Mouse (Mus musculus): Measurements from ENCODE around the gene Pola1.

The Pola1 gene

DNA sequence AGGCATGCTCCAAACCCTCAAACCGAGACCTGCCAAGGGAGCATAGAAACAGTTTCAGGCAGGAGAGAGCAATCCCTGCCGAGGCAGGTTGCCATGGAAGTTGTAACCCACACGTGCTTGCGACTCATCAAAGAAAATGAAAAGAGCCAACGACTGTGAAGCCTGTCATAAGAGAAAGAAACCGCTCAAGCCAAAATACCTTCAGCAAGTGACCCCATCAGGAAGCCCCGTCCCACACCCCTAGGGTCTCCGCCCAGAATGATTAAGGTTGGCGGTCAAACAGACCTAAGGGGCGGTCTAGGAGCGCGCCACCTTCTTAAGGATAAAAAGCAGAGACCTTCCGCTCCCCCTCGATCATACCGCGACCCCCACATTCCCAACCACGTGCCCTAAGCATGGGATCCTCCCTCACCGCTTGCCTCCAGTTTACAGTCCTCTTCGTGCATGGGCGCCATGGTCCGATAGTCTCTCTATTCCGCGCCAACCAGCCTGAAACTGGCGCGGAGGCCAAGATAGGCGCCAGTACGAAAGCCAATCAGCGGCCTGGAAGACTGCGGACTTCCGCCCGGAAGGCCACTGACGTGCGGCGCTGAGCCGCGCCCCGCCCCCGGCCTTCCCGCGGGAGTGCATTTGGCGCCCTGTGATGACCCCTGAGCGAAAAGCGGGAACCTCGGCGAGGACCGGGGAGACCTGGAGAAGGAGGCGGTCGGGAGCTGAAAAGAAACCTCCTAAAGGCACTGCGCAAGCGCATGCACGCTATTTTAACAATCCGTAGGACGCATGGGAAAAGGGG, at the start of gene Pola1:
TSS of gene Pola1 (minus strand) at position 499 of the 793 bp plus-strand sequence.
- 3% methylated on average over 53 of the region's 53 CpGs for WGBS

DNA sequence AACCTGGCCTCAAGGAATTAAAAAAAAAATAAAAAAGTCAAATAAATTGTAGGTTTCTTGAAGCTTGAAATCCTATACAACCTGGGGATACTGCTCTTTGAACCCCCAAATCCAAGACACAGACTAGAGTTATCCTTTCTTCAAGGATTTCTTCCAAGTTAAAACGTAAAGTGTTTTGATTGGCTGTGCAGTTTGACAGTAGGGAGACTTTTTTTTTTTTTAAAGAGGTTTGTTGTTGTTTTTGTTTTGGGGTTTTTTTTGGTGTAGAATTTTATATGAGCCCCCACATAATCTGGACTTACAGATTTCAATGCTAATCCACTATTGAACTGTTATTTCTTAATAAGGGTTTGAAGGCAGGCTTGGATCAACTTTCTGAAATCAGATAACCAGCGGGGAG, 44.3 kb upstream of the Pola1 start:
- WGBS, result 52% methylated on average over 2 of the region's 2 CpGs

DNA sequence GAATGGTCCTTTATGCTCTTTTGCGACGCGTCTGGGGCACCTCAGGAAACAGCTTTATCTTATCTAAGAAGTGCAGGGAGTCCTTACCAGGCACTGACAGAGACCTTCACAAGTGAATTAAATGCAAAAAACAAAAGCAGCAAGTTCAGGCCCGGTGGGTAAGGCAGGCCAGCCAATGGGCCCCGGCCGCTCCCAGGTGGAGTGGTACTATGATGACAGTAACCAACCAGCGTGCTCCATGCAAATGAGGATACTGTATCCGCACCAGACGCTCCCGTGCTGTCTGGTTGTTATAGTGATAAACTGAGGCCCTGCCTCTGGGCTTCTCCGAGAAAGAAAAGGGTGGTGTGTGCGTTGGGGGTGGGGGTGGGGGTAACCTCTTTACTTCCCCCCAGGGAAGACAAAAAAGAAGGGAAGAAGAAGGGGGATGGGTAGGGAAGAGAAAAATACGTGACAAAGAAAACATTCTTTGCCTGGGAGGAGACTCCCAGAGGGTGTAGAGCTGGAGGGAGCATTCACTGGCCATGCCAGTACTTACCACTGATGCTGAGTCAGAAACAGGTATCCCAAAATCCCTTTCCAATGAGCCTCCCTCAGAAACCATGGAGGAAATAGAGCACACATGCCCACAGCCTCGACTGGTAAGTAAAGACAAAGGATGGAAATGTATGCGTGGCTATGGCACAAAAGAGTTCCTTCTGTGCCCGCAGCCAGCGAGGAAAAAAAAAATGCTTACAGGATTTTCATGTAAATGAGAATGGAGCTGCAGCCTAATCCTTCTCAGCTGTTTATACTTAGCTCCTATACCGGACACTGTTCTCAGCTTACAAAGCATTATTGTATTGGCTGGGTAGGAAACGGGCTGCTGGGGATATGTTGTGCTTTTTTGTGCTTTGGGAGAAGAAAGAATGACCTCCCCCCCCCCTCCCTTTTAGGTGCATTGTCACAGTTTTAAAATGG, 43.2 kb upstream of the Pola1 start:
- 7% methylated on average over 19 of the region's 19 CpGs for WGBS

DNA sequence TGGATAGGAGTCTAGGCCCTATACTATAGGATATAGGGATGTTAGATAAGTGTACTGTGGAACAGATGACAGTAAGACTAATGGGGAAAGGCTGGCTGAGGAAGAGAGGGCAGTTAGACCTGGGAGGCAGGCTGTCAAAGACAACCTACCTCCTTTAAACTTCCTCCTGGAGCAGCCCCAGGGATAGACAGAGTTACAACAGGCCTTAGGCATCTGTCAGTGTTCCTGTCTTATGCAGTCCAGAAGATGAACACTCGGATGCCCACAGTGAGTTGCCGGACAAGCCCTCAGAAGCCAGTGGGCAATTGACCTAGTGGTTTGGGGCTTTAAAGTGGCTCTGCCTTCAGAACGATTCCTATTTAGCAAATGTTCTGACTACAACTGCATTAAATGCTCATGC, 42.5 kb upstream of the Pola1 start:
- 31% methylated on average over 3 of the region's 3 CpGs for WGBS

DNA sequence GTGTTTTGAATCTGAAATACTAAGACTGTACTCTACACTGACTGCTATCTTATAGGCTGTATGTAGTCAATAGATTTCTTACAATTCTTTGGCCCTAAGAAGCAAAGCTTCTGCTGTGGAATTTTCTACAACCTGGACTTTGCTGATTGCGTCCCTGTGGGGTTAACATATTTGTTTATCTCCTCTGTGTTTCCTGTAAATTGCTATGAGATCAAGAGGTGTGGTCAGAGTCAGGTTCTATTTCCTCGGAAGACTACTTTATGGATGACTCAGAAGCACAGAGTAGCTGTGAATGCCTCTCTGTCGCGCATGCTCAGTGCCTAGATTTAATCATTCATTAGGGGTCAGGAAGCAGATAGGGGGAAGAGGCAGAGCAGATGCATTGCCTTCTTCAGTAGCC, 32.8 kb upstream of the Pola1 start:
- WGBS, result 72% methylated on average over 4 of the region's 4 CpGs

DNA sequence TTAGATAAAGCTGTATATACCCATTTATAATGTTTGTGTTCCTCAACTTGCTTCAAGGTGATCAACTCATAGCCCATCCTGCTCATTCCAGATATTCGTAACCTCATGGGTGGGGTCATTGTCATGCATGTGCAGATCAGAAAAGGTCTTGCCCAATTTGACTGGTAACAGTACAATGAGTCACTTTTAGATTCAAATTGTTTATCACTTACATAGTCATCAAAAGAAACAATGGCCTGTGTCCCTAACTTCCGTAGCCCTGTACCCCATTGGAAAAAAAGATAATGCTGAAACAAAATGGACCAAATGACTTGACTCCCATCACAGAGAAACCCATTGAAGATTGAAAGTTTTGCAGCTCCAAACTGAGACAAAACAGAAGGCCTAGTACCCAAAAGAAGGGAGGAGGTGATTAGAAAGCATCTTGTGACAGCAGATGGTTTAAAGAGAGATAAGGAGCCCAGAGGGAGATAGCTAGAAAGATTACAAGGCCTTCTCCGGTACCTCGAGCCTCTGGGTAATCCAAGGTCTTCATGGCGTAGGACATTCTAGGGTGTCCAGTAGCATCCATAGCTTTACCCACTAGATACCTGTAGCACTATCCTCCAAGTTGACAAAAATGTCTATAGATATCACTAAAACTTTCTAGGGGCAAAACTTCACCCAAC, 32.1 kb upstream of the Pola1 start:
- WGBS, result 93% methylated on average over 5 of the region's 5 CpGs

DNA sequence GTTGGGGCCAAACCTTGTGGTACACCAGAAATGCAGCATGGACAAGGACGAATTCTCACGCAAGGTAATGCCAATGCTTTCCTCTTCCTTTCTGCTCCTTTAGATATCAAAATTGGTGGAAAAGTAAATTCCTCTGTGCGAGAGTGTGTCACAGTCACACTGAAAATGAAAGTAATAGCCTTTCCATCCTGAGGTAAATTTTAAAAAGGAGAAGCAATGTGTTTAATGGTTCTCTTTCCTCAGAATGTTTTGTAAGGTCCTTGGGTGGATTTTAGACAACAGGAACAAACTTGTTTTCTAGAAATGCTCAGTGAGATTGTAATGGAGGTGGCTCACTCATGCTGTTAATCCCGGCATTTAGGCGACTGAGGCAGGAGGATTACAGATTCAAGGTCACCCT, 23.2 kb upstream of the Pola1 start:
- 80% methylated on average over 5 of the region's 5 CpGs for WGBS

DNA sequence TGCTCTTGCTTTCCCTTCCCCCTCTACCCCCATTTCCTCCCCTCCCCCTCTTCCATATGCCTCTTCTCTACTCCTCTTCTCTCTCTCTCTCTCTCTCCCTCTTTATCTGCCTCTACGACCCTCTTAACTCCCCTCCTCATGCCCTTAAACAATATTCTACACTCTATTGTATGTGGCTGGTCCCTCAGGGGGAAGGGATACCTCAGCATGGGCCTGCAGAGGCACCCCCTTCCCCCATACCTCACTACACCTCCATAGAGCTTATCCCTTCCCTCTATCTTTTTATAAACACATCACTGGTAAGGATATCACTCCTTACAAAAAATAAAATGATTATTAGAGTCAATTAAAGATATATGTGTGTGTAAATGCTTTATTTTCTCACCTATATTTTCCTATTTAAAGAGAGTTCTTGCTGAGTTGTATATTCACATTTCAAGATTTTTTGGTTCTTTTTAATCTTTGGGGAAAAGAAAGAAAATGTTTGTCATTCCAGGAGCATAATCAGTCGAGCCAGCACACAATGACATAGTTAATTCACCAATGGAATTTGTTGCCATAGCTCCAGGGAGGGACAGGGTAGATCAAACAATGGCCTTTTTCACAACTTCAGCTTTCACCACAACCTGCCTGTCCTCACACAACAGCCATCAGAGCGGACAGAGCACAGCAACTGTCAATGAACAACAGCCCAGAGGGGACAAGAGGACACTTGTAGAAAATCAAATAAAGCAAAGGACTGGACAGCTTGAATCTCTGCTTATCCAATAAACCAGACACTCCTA, 22.5 kb upstream of the Pola1 start, which contains the start of gene Pcyt1b:
TSS of gene Pcyt1b (plus strand) at position 646 of the 785 bp plus-strand sequence.
- WGBS, result 52% methylated on average over 3 of the region's 3 CpGs

DNA sequence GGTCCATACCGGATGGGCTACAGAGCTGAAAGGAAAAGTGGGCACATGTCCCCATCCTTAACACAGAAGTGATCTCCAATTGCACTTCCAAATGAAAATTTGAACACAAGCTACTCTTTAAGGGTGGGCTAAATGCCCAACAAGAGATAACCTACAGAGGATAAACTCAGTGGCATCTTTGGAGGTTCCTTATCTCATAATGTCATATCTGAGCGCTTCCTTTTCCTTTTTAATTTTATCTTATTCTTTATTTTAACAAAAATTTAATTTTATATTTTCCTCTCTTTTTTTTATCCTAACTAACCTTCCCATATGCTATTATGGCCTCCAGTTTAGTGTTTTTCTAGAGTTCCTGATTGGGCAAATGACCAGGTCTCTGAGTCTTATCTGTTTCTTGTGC, 18.8 kb upstream of the Pola1 start:
- 97% methylated on average over 2 of the region's 2 CpGs for WGBS

DNA sequence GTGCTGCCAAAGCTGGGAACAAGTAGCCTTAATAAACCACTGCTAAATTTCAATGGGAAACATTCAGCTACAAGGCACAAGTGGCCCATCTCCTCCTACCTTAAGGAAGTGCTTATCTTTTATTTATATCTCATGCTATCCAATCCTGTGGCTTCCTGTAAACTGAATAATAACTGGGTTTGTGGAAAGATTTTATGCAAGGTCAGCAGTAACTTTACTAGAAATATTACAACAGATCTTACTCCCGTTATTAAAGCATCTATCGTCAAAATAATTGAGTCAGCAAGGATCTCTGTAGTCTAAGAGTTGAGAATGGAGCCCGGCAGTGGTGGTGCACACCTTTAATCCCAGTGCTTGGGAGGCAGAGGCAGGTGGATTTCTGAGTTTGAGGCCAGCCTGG, 11.6 kb upstream of the Pola1 start:
- WGBS, result 89% methylated on average over 3 of the region's 3 CpGs

DNA sequence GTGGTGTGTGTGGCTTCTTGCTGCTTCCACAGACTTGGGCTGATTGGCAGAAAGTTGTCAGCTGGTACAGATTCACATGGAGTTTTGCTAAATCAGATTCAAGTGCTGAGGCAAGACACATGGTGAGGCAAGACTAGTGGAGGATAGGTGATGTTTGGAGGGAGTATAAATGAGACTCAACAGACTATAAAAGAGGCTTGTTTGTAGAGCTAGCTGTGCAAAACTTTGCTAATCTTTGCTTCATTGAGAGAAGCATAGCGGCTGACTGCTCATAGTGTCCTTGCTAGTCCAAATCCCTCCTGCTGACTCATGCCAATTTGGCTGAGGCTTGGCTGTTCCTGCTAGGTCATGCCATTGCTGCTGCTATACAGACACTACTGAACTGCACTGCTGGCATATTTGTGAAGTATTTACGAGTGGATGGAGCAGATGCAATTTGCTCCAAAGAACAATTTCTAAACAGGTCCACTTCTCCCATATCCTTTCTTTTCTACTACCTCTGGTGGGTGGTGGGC, 3.0 kb upstream of the Pola1 start:
- WGBS, result 61% methylated on average over 2 of the region's 2 CpGs

DNA sequence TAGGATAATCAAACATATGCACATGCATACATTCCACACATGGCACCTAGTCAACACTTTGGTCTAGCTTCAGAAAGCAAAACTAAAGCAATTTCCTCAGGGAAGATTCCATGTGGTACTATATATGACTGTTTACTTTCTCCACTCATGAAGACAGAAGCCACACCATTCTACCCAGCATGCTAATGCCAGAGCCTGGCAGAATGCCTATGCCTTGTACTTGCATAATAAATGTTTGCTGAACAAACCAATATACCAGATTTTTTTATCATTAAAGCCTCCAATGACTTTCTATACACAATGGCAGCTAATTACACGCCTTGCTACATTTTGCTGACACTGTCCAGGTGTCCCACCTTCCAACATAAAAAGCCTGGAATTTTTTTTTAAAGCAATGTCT, 1.7 kb downstream of the Pola1 start:
- 46% methylated on average over 1 of the region's 1 CpGs for WGBS

DNA sequence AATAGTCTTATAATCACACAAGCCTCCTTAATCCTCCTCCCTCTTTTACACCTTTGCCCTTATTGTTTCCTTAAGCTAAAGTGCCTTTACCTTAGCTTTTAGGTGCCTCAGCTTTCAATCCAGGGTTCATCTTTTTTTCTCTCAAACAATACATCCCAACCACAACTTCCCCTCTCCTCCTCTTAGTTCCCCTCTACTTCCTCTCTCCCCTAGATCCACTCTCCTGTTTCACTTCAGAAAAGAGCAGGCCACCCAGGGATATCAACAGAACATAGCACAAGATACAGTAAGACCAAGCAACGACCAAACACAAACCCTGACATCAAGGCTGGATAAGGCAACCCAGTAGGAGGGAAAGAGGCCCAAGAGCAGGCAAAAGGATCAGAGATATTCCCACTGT, 29.7 kb downstream of the Pola1 start:
- WGBS, result 74% methylated on average over 1 of the region's 1 CpGs

DNA sequence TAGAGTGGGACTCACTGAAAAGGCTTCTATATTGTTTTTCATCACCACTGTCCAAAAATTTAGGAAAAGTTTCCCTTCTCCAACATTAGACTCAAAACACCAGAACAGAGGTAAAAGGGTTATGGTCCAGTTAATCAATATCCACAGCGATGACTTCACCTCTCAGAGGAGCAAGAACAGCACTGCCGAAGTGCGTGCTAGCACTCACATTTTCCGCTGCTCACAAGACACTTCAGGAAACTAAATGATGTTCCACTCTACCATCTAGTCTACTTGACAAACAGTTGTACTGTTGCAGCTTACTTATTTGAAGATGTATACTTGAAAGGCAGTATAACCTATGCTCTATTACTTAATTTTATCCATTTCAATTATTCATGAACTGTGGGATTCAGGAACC, 37.7 kb downstream of the Pola1 start:
- WGBS, result 99% methylated on average over 4 of the region's 4 CpGs

DNA sequence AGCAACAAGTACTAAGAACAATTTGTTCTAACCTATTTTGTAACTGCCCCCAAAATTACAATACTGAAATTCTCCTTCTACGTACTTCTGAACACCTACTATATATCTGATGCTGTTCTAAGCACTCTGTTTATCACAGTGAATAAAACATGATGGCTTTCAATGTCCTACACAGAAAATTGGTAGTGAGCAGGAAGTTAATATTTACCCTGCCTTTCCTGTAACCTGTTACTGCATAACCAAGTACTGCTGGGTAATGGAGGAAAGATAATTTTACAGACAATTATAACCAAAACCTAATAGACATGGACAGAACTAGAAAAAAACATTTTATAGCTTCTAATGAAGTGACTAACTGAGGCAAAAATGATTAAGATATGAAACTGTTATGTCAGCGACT, 51.0 kb downstream of the Pola1 start:
- 88% methylated on average over 2 of the region's 2 CpGs for WGBS

DNA sequence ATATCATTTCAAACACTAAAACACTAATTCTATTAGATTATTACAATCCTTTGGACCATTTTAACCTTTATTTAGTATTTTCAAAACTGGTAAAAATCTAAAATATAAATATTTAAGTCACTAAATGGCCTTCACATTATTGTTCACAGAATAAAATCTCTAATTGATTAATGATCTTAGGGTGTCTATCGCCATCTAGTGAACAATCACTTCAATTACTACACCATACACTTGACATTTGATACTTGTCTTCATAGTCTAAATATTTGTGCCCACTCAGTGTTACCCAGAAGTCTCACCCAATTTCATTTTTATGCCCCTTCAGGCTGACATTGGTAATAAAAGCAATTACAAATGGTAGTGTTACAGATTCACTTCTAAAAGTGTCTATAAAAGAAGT, 74.8 kb downstream of the Pola1 start:
- 31% methylated on average over 1 of the region's 1 CpGs for WGBS

DNA sequence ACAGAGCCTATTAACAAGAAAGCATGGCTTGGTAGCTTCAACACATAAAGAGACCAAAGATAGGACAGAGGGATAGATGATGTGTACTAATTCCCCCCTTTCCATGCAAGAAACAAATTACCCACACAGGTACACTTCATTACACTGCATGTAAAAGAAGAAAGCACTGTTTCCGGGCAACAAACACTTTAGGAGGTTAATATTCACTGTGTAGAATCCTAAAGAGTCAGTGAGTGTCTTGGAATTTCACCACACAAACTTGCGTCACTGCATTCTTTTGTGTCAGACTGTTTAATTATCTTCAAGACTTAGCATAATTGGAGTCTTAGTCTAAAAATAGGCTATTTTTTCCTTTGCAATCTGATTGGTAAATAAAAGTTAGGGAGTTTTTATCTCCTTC, 92.2 kb downstream of the Pola1 start:
- WGBS, result 81% methylated on average over 2 of the region's 2 CpGs

DNA sequence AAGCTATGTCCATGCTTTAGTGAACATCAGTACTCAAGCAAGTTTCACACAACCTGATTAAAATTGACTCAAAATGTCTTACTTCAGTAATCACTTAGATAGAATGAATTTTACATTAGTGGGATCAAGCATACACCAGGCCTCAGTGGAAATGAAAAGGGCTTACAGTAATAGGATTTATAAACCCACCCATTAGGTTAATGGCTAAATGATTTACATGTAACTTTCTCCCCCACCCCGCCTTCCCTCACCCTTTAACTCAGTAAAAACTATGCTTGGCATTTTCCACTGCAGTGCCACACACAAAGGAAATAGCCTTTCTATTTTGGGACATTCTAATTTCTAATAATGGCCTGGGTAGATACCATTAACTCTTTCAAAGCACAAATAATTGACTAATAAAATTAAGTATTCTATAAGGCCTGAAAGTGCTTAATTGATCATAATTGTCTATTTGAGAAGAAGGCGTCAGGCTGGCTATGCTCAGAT, 129.0 kb downstream of the Pola1 start:
- WGBS, result 86% methylated on average over 2 of the region's 2 CpGs

DNA sequence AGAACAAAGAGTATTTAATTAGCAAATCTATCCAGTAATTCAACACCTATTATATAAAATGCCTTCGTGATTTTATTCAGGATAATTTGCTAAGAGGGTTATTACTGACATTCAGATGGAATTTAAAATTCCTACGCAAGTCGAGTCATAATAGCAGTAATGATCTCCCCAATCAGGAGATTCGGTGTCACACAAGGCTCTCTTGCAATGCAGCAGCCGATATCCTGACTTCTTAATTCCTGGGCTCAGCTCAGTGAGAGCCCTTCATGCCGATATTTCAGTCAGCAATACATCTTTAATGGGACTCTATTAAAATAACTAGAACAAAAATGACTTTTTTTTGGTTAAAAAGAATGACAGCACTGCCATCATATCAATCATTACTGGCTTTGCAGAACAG, 134.4 kb downstream of the Pola1 start:
- WGBS, result 80% methylated on average over 6 of the region's 6 CpGs

DNA sequence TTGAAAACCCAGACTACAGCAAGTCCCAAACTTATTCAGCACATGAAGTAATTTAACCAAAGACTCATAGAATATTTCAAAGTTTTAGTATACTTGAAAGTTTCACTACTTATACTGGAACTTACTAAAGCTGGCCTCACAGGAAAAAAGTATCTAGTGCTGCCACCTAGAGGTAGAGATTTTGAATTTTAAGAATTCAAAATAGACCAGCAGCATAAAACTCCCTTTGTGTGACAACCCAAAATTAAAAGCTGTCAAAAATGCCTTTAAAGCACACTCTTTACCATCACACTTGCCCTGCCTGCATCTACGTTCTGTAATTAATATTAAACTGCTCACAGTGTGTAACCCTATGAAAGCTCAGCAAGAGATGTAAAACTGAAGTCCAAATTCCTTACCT, 166.2 kb downstream of the Pola1 start:
- WGBS, result 26% methylated on average over 1 of the region's 1 CpGs

DNA sequence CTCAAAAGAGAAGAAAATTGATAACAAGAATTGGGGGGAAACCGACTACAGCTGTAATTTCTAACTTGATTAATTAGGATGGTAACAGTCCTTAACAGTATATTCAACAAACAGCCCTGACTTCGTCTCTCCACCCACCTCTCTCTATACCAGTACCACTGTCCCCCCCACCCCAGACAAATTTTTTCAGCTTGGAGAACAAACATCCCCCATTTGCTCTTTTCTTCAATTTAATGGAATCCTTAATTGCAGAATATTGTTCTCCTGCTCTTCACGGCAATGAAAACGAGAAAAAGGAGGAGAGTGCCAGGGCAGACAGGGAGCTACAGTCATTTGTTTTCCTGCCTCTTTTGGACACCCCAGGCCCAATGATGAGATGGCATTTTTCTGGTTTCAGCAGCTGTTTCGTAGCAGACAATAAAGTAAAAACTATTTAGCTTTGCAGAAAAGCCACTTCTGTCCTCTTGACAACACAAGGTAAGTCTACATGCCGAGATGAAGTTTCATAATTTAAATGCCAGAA, 202.2 kb downstream of the Pola1 start:
- 71% methylated on average over 6 of the region's 6 CpGs for WGBS

Data from cerebral cortex, adult 2 months (tissue).